Mouse (Mus musculus) forebrain, postnatal 0 days (tissue): ENCODE data around the gene Utp15. TPM values are rescaled to one million over a fixed set of nuclear protein-coding genes. Genes with fewer than 3 reads are reported as not detected.

Experiments used
- ATAC-seq: fragments of 200-750 bp; cut with Nextera tagmentation; 2 replicates; pipeline ENCODE4 v1.8.0; 2017; ENCODE audit warnings: mild to moderate bottlenecking, moderate library complexity
- DNase-seq: peaks from one replicate; pipeline ENCODE4 v3.0.0-alpha.2; 2015
- H3K27ac ChIP-seq: fragments of 300-500 bp; sonication (generic); 2 replicates; pipeline ENCODE4 v1.5.1; 2014; ENCODE audit warnings: low read depth, mild to moderate bottlenecking, antibody characterized with exemption, low read length, moderate library complexity, mixed read lengths
- H3K27me3 ChIP-seq: fragments of 300-500 bp; sonication (generic); 2 replicates; pipeline ENCODE4 v1.6.1; 2014; ENCODE audit warnings: mild to moderate bottlenecking, low read length, mixed read lengths; ENCODE audit not compliant: insufficient read depth
- H3K36me3 ChIP-seq: fragments of 300-500 bp; sonication (generic); 2 replicates; pipeline ENCODE4 v1.6.1; 2014; ENCODE audit warnings: mild to moderate bottlenecking, moderate library complexity; ENCODE audit not compliant: insufficient read depth
- H3K4me1 ChIP-seq: fragments of 300-500 bp; sonication (generic); 2 replicates; pipeline ENCODE4 v1.6.1; 2014; ENCODE audit warnings: antibody characterized with exemption; ENCODE audit not compliant: insufficient read depth
- H3K4me2 ChIP-seq: fragments of 300-500 bp; sonication (generic); 2 replicates; pipeline ENCODE4 v1.6.1; 2014; ENCODE audit warnings: low read depth, mild to moderate bottlenecking, moderate library complexity
- H3K4me3 ChIP-seq: fragments of 300-500 bp; sonication (generic); 2 replicates; pipeline ENCODE4 v1.5.1; 2014; ENCODE audit warnings: low read depth, low read length, mixed read lengths
- H3K9ac ChIP-seq: fragments of 300-500 bp; sonication (generic); 2 replicates; pipeline ENCODE4 v1.6.1; 2014; ENCODE audit warnings: mild to moderate bottlenecking
- H3K9me3 ChIP-seq: fragments of 300-500 bp; sonication (generic); 2 replicates; pipeline ENCODE4 v1.6.1; 2016; ENCODE audit warnings: low read length
- CTCF ChIP-seq: sonication (generic); IDR thresholded peaks from 2 replicates; pipeline ENCODE4 v1.5.1; 2016; ENCODE audit warnings: antibody characterized with exemption, control low read depth, low read depth
- WGBS: fragments of 180-500 bp; shearing (Covaris S2); extraction: QIAGEN DNeasy Blood & Tissue Kit; methylation state at CpG from one replicate; pipeline ENCODE4 v1.1.7; 2014; 5-methylcytosine and 5-hydroxymethylcytosine counted together
- polyA plus RNA-seq: library from polyadenylated mRNA; unstranded; fragments of >200 nt; fragmentation: Nextera tagmentation; extraction: Ambion mirVana; gene quantifications from 2 replicates; pipeline ENCODE4 v1.2.1, GENCODE M21; 2015
- total RNA-seq: library from RNA; depleted of rRNA; stranded (reverse); fragments of >200 nt; gene quantifications from 2 replicates; pipeline ENCODE4 v1.2.3, GENCODE M21; 2014

The Utp15 gene
- total and polyA plus RNA-seq, 2 experiments from 2014 or later, result 22.0 to 33.5 TPM

DNA sequence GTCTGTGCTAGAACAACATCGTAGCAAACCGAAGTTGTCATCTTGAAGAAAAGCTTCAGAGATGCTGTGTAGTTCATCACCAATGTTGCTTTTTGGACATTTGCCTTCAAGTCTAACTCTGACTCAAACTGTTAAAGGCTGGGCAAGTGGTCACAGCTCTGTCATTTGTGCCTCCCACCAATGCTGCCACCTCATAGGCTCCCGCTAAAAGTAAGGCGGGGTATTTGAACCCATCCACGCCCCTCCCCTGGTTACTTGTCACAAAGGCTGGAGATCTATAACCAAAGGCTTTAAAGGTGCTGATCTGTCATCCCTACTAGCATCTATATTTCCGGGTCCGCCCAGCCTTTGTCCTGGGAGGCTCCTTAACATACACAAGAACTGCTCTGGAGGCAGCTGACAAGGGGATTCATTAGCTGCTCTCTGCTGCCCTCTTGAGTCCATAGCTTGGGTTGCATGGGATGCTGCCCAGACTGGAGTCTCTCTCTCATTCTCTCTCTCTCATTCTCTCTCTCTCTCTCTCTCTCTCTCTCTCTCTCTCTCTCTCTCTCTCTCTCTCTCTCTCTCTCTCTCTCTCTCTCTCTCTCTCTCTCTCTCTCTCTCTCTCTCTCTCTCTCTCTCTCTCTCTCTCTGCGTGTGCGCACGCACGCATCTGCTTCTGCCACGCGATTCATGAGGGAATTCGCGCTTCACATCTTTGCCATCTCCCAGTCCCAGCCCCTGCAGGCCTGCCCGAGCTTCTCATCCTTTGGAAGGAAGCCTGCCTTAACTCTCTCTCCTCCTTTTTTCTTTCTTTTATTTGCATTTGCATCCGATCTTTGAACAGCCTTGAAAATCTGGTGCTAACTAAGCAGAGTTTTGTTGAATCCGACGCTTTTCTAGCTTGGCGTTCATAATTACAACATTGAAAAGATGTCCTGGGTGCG lies 36.3 kb upstream of the Utp15 start:
- no peaks in the 10 kb centered on the region for H3K9me3 ChIP-seq
- no peaks in the 10 kb centered on the region for H3K36me3 ChIP-seq
- H3K27me3 ChIP-seq, result no peaks in the 10 kb centered on the region
- no peak overlapping the region; the same call in 1 of the 2 replicates for H3K9ac ChIP-seq
- DNase-seq (peak; percentile 91), ATAC-seq (peak; percentile 91)
- no peak overlapping the region for H3K27ac ChIP-seq
- H3K4me2 ChIP-seq, result peak overlapping the region; percentile 23
- no peaks in the 10 kb centered on the region for H3K4me1 ChIP-seq
- peak; percentile 77 for TF ChIP-seq CTCF
- no peak overlapping the region for H3K4me3 ChIP-seq
- WGBS, result 46% methylated on average over 21 of the region's 21 CpGs

DNA sequence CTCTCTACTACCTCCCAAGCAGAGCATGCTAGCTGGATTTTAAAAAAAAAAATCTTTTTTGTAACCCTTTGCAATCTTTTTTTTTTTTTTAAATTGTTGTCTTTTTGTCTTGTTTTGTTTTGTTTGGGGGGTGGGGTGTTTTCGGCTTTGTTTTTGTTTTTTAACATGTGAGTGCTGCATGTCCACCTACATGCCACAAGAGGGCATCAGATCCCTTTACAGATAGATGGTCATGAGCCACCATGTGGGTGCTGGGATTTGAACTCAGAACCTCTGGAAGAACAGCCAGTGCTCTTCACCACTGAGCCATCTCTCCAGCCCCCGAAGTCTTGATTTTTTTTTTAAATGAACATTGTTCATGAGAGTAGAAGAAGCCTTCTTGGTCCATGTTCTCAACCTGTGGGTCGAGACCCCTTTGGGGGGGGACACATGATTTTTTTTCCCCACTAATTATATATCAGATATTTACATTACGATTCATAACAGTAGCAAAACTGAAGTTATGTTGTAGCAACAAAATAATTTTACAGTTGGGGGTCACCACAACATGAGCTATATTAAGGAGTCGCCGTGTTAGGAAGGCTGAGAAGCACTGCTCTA lies 35.1 kb upstream of the Utp15 start:
- ATAC-seq, result no peak
- TF ChIP-seq CTCF, result peak; percentile 36; the same call in 1 of the 2 replicates

DNA sequence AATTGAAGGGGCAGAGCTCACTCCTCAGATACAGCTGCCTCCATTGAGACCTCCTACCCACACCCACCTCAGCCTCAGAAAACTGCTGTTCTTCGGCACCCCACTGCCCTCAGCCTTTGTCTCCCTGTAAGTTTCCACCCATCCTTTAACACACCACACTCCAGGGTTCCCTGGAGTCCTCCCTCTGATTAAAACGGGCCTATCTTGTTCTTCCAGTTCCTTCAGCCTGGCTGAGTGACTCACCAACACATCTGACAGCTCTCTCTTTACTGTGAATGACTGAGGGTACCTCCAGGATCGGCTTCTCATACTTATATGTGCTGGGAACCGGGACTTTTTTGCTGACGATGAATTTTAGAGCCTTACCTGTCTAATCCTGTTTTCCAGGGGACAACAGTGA lies 33.2 kb upstream of the Utp15 start:
- no peak overlapping the region for H3K4me3 ChIP-seq
- no peak for TF ChIP-seq CTCF
- H3K9ac ChIP-seq, result no peak overlapping the region
- H3K27ac ChIP-seq, result no peak overlapping the region
- H3K27me3 ChIP-seq, result no peaks in the 10 kb centered on the region
- ATAC-seq (no peak), DNase-seq (no peak)
- no peaks in the 10 kb centered on the region for H3K36me3 ChIP-seq
- H3K4me2 ChIP-seq, result no peak overlapping the region
- 47% methylated on average over 5 of the region's 5 CpGs for WGBS
- no peaks in the 10 kb centered on the region for H3K9me3 ChIP-seq
- H3K4me1 ChIP-seq, result no peaks in the 10 kb centered on the region

More for the DNA sequence above, 35.1 kb upstream of the Utp15 start:
- H3K9ac ChIP-seq, result no peak overlapping the region
- WGBS, result 93% methylated on average over 6 of the region's 6 CpGs
- no peak overlapping the region for H3K4me2 ChIP-seq
- no peaks in the 10 kb centered on the region for H3K4me1 ChIP-seq
- no peak overlapping the region for H3K4me3 ChIP-seq
- H3K27me3 ChIP-seq, result no peaks in the 10 kb centered on the region
- no peaks in the 10 kb centered on the region for H3K9me3 ChIP-seq
- no peak overlapping the region for H3K27ac ChIP-seq
- no peak for DNase-seq
- H3K36me3 ChIP-seq, result no peaks in the 10 kb centered on the region

DNA sequence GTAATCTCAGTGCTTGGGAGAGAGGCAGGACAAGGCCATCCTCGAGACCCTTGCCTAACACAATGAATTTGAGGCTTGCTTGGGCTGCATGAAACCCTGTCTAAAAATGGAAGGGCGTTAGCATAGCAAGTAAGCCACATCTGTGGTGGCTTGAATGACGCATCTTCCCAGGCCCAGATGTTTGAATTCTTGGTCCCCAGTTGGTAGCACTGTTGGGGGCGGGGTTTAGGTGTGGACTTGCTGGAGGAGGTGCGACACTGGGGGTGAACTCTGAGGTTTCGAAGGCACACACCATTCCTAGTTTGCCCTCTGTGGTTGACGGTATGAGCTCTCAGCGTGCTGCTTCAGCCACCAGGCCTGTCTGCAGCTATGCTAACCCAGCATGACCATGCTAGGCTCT lies 28.9 kb upstream of the Utp15 start:
- H3K9me3 ChIP-seq, result no peaks in the 10 kb centered on the region
- 85% methylated on average over 8 of the region's 8 CpGs for WGBS
- H3K9ac ChIP-seq, result no peak overlapping the region
- ATAC-seq, result no peak
- no peak overlapping the region for H3K4me2 ChIP-seq
- H3K36me3 ChIP-seq, result no peaks in the 10 kb centered on the region
- H3K27ac ChIP-seq, result no peak overlapping the region
- no peaks in the 10 kb centered on the region for H3K4me1 ChIP-seq
- H3K27me3 ChIP-seq, result no peaks in the 10 kb centered on the region
- no peak overlapping the region for H3K4me3 ChIP-seq
- no peak for TF ChIP-seq CTCF
- no peak for DNase-seq

DNA sequence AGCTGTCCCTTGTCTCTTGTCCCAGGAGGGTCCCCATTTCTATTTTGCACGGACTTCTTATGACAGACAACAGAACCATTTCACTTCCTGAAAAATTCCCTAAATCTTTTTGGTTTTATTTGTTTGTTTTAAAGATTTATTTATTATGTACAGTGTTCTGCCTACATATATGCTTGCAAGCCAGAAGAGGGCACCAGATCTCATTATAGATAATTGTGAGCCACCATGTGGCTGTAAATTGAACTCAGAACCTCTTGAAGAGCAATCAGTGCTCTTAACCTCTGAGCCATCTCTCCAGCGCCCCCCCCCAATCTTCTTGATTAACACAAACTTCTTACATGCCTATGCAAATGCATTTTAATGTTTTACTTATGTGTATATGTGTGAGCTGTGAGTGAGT lies 27.9 kb upstream of the Utp15 start:
- DNase-seq (no peak), ATAC-seq (no peak)
- Histone ChIP-seq H3K27ac (no peak overlapping the region), H3K36me3 (no peaks in the 10 kb centered on the region), H3K9ac (no peak overlapping the region), H3K4me1 (no peaks in the 10 kb centered on the region), H3K27me3 (no peaks in the 10 kb centered on the region), H3K4me3 (no peak overlapping the region), H3K9me3 (no peaks in the 10 kb centered on the region), H3K4me2 (no peak overlapping the region)
- WGBS, result 43% methylated on average over 2 of the region's 2 CpGs
- TF ChIP-seq CTCF, result peak; percentile 36

DNA sequence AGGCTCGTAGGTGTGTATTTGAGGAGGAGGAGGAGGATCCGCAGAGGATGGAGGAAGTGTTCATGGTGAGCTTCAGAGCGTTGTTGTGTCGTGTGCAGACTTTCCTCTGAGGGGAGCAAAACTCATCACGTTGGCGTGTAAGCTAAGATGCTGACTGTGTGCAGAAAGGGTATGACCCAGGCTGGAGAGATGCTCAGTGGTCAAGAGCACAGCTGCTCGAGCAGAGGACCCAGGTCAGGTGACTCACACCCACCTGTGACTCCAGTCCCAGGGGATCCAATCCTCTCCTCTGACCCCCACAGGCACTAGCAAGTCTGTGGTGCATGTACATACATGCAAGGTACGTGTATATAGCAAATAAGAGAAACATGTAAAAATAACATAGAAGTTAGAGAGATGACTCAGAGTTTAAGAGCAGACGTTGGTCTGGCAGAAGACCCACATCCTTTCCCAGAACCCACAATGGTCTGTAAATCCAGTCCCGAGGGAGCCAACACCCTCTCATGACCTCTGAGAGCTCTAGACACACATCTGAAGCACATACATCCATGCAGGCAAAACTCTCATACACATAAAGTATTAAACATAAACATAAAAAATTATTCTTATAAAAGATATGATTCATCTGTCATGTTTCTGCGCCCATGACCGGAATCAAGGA lies 18.3 kb upstream of the Utp15 start:
- DNase-seq (no peak), ATAC-seq (no peak)
- no peak overlapping the region for H3K27ac ChIP-seq
- no peaks in the 10 kb centered on the region for H3K4me1 ChIP-seq
- 80% methylated on average over 12 of the region's 12 CpGs for WGBS
- no peaks in the 10 kb centered on the region for H3K36me3 ChIP-seq
- no peaks in the 10 kb centered on the region for H3K27me3 ChIP-seq
- no peak for TF ChIP-seq CTCF
- no peak overlapping the region for H3K4me3 ChIP-seq
- H3K9me3 ChIP-seq, result no peaks in the 10 kb centered on the region
- H3K4me2 ChIP-seq, result no peak overlapping the region
- H3K9ac ChIP-seq, result no peak overlapping the region

DNA sequence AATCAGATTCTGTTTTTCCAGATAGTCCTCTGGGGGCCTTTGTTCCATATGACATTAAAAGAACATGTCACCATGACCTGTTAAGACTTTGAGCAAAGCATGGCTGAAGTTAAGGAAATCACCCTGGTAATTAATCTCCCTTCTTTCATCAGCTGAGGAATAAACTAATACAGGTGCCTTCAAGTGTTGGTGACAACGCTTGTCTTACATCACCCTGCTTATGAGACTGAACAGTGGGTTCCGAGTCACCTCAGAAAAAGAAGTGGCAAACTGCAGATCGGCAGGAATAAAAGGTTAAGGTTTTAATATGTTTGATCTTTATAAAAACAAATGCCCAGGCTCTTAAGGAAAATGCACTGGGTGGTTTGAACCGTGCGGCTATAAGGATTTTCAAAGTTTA lies 16.8 kb upstream of the Utp15 start, which contains the start of gene Gm21976:
Gene Gm21976 (plus strand): TSS at position 202 of the 400 bp plus-strand sequence.
- Histone ChIP-seq H3K9me3 (no peaks in the 10 kb centered on the region), H3K9ac (no peak within 1 kb of the TSS), H3K4me1 (no peaks in the 10 kb centered on the region), H3K36me3 (peaks cover 10% of the 10 kb centered on the region; the same call in 1 of the 2 replicates), H3K27ac (no peak within 1 kb of the TSS), H3K4me3 (no peak within 1 kb of the TSS), H3K4me2 (no peak within 1 kb of the TSS), H3K27me3 (no peaks in the 10 kb centered on the region)
- no peak for DNase-seq
- ATAC-seq, result no peak
- TF ChIP-seq CTCF, result no peak
- WGBS, result 86% methylated on average over 5 of the region's 5 CpGs
